Comparison of ENCODE assay signal across 9 mouse cellular contexts in genomic region chr11:78181830-78182357, GRCm38 (mm10). TPM values are rescaled to one million over a fixed set of nuclear protein-coding genes. Genes with fewer than 3 reads are reported as not detected.
DNase-seq lines count a peak whose midpoint lies in the region; ATAC-seq and TF ChIP-seq lines count a peak whose summit lies in the region.
"Had no signal": no experiment of that assay in that cellular context is flagged by ENCODE, and none has a peak within 500 bp of the region (broad histone marks: within the 10 kb centered on the region; RNA-seq: fewer than 3 reads in every experiment).

No protein-coding gene starts in this region.

- H3K9me3 ChIP-seq in E14TG2a.4 (ENCODE audit: low read length), result no peaks in the 10 kb centered on the region
- H3K9me3 ChIP-seq in hindbrain, embryonic 10.5 days, result no peaks in the 10 kb centered on the region
- H3K9me3 ChIP-seq in liver, postnatal 0 days (ENCODE audit: low read length), result no peaks in the 10 kb centered on the region

- no peak overlapping the region for H3K4me3 ChIP-seq in heart, adult 2 months
- peak overlapping the region; percentile 99 for H3K4me3 ChIP-seq in E14TG2a.4 (replicated peaks; ENCODE audit: low read length)
- H3K4me3 ChIP-seq in hindbrain, embryonic 10.5 days, result peak overlapping the region; percentile 95
- H3K4me3 ChIP-seq in liver, postnatal 0 days (ENCODE audit: low read depth, low read length), result peak overlapping the region; percentile 94

- no peak for TF ChIP-seq POLR2A in heart, adult 2 months (IDR thresholded peaks at IDR 0.05; ENCODE audit: insufficient read depth, low read depth, low read length)

- 44% methylated on average over 2 of the region's 2 CpGs for WGBS in heart, adult 2 months
- WGBS in hindbrain, embryonic 10.5 days, result 55% methylated on average over 2 of the region's 2 CpGs
- 34% methylated on average over 2 of the region's 2 CpGs for WGBS in liver, postnatal 0 days (ENCODE audit: insufficient replicate concordance)

- H3K4me2 ChIP-seq in liver, postnatal 0 days (ENCODE audit: low read depth, low read length), result peak overlapping the region; percentile 90

- no peak for ATAC-seq in liver, postnatal 0 days
- ATAC-seq in megakaryocyte-erythroid progenitor cell, adult 5-6 weeks (replicated peaks; ENCODE audit: low FRiP score, low TSS enrichment, poor library complexity, severe bottlenecking), result no peak

- DNase-seq in heart, adult 11 months, result peak; percentile 89
- no peak for DNase-seq in heart, adult 2 months
- DNase-seq in hindbrain, embryonic 10.5 days (ENCODE audit: low spot score), result no peak
- no peak for DNase-seq in liver, postnatal 0 days
- no peak for DNase-seq in urinary bladder, postnatal 25 days (ENCODE audit: low spot score)
- no peak for DNase-seq in spleen, postnatal 14 days (ENCODE audit: low spot score in 2 of 2)
- DNase-seq: kidney, adult 18-20 months had no signal

- H3K9ac ChIP-seq in heart, adult 2 months (ENCODE audit: low read depth, low read length), result no peak overlapping the region
- peak overlapping the region; percentile 93 for H3K9ac ChIP-seq in liver, postnatal 0 days (replicated peaks)

- H3K27ac ChIP-seq in heart, adult 2 months, result no peak overlapping the region
- H3K27ac ChIP-seq in hindbrain, embryonic 10.5 days, result peak overlapping the region; percentile 99; the same call in 1 of the 2 replicates
- H3K27ac ChIP-seq in liver, postnatal 0 days (ENCODE audit: low read depth), result no peak overlapping the region; the same call in 1 of the 2 replicates

- peaks cover 11% of the 10 kb centered on the region for H3K36me3 ChIP-seq in heart, adult 2 months (ENCODE audit: control insufficient read depth, insufficient read depth, low read length)
- H3K36me3 ChIP-seq in E14TG2a.4 (ENCODE audit: insufficient read depth, low read length), result peaks cover 41% of the 10 kb centered on the region
- peaks cover 42% of the 10 kb centered on the region for H3K36me3 ChIP-seq in hindbrain, embryonic 10.5 days
- peaks cover 29% of the 10 kb centered on the region for H3K36me3 ChIP-seq in liver, postnatal 0 days (replicated peaks; ENCODE audit: insufficient read depth, low read length)

- no peak for TF ChIP-seq CTCF in heart, adult 2 months (IDR thresholded peaks at IDR 0.05)
- TF ChIP-seq CTCF in E14TG2a.4 (conservative IDR thresholded peaks at IDR 0.05; ENCODE audit: low read length), result no peak
- no peak for TF ChIP-seq CTCF in liver, postnatal 0 days (IDR thresholded peaks at IDR 0.05; ENCODE audit: low read depth)

- H3K79me2 ChIP-seq in heart, adult 2 months (replicated peaks; ENCODE audit: control insufficient read depth, insufficient read depth, low read length), result no peaks in the 10 kb centered on the region

- intact Hi-C loops in heart, adult 2 months (cut with DNase I), result no loop called here

- H3K27me3 ChIP-seq in heart, adult 2 months (ENCODE audit: control insufficient read depth, insufficient read depth, low read length), result no peaks in the 10 kb centered on the region
- H3K27me3 ChIP-seq in E14TG2a.4 (ENCODE audit: insufficient read depth, low read length), result no peaks in the 10 kb centered on the region
- no peaks in the 10 kb centered on the region for H3K27me3 ChIP-seq in hindbrain, embryonic 10.5 days (ENCODE audit: insufficient read depth, poor library complexity, severe bottlenecking)
- H3K27me3 ChIP-seq in liver, postnatal 0 days (ENCODE audit: insufficient read depth, low read length), result no peaks in the 10 kb centered on the region

- no peak for TF ChIP-seq EP300 in heart, adult 2 months (IDR thresholded peaks at IDR 0.05; ENCODE audit: insufficient read depth, low read depth, low read length)
- TF ChIP-seq EP300 in liver, postnatal 0 days (IDR thresholded peaks at IDR 0.05; ENCODE audit: low read depth), result no peak

- peaks cover 1% of the 10 kb centered on the region for H3K4me1 ChIP-seq in heart, adult 2 months (ENCODE audit: control insufficient read depth, insufficient read depth, low read length)
- peaks cover 59% of the 10 kb centered on the region for H3K4me1 ChIP-seq in E14TG2a.4 (replicated peaks; ENCODE audit: low read depth, low read length)
- H3K4me1 ChIP-seq in hindbrain, embryonic 10.5 days (replicated peaks), result peaks cover 62% of the 10 kb centered on the region
- peaks cover 31% of the 10 kb centered on the region for H3K4me1 ChIP-seq in liver, postnatal 0 days (ENCODE audit: insufficient read depth)

RNA-seq across cellular contexts. Expression of gene Rpl23a, which starts 1.5 kb away (rescaled TPM):
- 100 to 1,000 TPM; 801 to 911 TPM for total RNA-seq in heart, adult 2 months (2021)
- polyA plus RNA-seq in heart, adult 2 months (2012; rRNA removed), result 155 and 253 TPM in 2 replicates
- 1,007 and 1,099 TPM in 2 replicates for polyA plus RNA-seq in hindbrain, embryonic 10.5 days (2016; fragmentation: Nextera tagmentation; extraction: Ambion mirVana)
- 732 and 758 TPM in 2 replicates for polyA plus RNA-seq in liver, postnatal 0 days (2015; fragmentation: Nextera tagmentation; extraction: Ambion mirVana)
- total RNA-seq in megakaryocyte-erythroid progenitor cell, adult 5-6 weeks (2014; fragmentation: Nextera tagmentation), result 5,168 and 5,735 TPM in 2 replicates
- 4,325 and 4,755 TPM in 2 replicates for total RNA-seq in megakaryocyte-erythroid progenitor cell, adult 5-6 weeks (2017)

RNA-seq across cellular contexts. Expression of gene Tlcd1, which starts 5.4 kb away (rescaled TPM):
- total RNA-seq in heart, adult 2 months (2021), result 1 to 10 TPM; 5.4 to 5.7 TPM
- 15.7 and 17.3 TPM in 2 replicates for polyA plus RNA-seq in heart, adult 2 months (2012; rRNA removed)
- 7.0 and 8.9 TPM in 2 replicates for polyA plus RNA-seq in hindbrain, embryonic 10.5 days (2016; fragmentation: Nextera tagmentation; extraction: Ambion mirVana)
- polyA plus RNA-seq in liver, postnatal 0 days (2015; fragmentation: Nextera tagmentation; extraction: Ambion mirVana), result 38.2 and 40.3 TPM in 2 replicates
- 24.4 and 25.2 TPM in 2 replicates for total RNA-seq in megakaryocyte-erythroid progenitor cell, adult 5-6 weeks (2014; fragmentation: Nextera tagmentation)
- total RNA-seq in megakaryocyte-erythroid progenitor cell, adult 5-6 weeks (2017), result 13.3 and 19.6 TPM in 2 replicates

RNA-seq across cellular contexts. Expression of gene Nek8, which starts 5.4 kb away (rescaled TPM):
- 1 to 10 TPM; 1.6 to 2.5 TPM for total RNA-seq in heart, adult 2 months (2021)
- polyA plus RNA-seq in heart, adult 2 months (2012; rRNA removed), result 7.0 and 7.6 TPM in 2 replicates
- polyA plus RNA-seq in hindbrain, embryonic 10.5 days (2016; fragmentation: Nextera tagmentation; extraction: Ambion mirVana), result 11.3 and 12.1 TPM in 2 replicates
- 4.9 and 5.4 TPM in 2 replicates for polyA plus RNA-seq in liver, postnatal 0 days (2015; fragmentation: Nextera tagmentation; extraction: Ambion mirVana)
- total RNA-seq in megakaryocyte-erythroid progenitor cell, adult 5-6 weeks (2014; fragmentation: Nextera tagmentation), result 26.7 and 38.5 TPM in 2 replicates
- 3.7 and 7.4 TPM in 2 replicates for total RNA-seq in megakaryocyte-erythroid progenitor cell, adult 5-6 weeks (2017)

RNA-seq across cellular contexts. Expression of gene Rab34, which starts 6.3 kb away (rescaled TPM):
- total RNA-seq in heart, adult 2 months (2021), result 1 to 10 TPM; 8.2 to 9.8 TPM
- polyA plus RNA-seq in heart, adult 2 months (2012; rRNA removed), result 17.2 and 17.5 TPM in 2 replicates
- 71.8 and 80.5 TPM in 2 replicates for polyA plus RNA-seq in hindbrain, embryonic 10.5 days (2016; fragmentation: Nextera tagmentation; extraction: Ambion mirVana)
- 26.6 and 28.9 TPM in 2 replicates for polyA plus RNA-seq in liver, postnatal 0 days (2015; fragmentation: Nextera tagmentation; extraction: Ambion mirVana)
- 4.8 TPM in 1 of 2 replicates, not detected in the other for total RNA-seq in megakaryocyte-erythroid progenitor cell, adult 5-6 weeks (2014; fragmentation: Nextera tagmentation)
- not detected in 2 replicates for total RNA-seq in megakaryocyte-erythroid progenitor cell, adult 5-6 weeks (2017)

RNA-seq across cellular contexts. Expression of gene Proca1, which starts 11.3 kb away (rescaled TPM):
- total RNA-seq in heart, adult 2 months (2021), result under 1 TPM; 0.70 to 0.75 TPM
- polyA plus RNA-seq in heart, adult 2 months (2012; rRNA removed), result 0.26 and 0.80 TPM in 2 replicates
- 1.6 and 1.8 TPM in 2 replicates for polyA plus RNA-seq in hindbrain, embryonic 10.5 days (2016; fragmentation: Nextera tagmentation; extraction: Ambion mirVana)
- polyA plus RNA-seq in liver, postnatal 0 days (2015; fragmentation: Nextera tagmentation; extraction: Ambion mirVana), result 0.84 and 1.00 TPM in 2 replicates
- not detected in 2 replicates for total RNA-seq in megakaryocyte-erythroid progenitor cell, adult 5-6 weeks (2014; fragmentation: Nextera tagmentation)
- 1.2 TPM in 1 of 2 replicates, not detected in the other for total RNA-seq in megakaryocyte-erythroid progenitor cell, adult 5-6 weeks (2017)
